Mouse (Mus musculus) Muller cell, postnatal 12 days (primary cell): ENCODE data around the gene Atp6v0a1.

ENCODE experiments used
- DNase-seq: peaks from one replicate; pipeline ENCODE4 v3.0.0-alpha.2; 2015; ENCODE audit errors: inconsistent ontology term

Atp6v0a1 gene

DNA sequence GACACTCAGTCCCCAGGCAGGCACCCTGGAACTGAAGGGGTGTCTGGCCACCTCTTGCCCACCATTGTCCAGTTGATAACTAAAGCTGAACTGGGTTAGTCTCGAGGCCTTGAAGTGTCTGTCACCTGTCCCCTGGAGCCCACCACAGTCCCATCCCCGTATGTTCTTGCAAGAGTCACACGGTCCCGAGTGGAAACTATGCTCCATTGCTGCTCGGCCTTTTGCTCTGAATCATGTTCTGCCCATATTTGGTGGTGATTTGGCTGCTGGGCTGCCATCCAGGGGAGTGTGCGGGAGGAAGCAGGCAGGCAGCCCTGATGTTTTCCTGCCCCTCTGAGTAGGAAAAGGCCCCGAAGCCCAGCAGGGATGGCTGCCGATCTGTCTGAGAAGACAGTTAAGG lies 50.9 kb downstream of the Atp6v0a1 start:
- peak; percentile 88 for DNase-seq

DNA sequence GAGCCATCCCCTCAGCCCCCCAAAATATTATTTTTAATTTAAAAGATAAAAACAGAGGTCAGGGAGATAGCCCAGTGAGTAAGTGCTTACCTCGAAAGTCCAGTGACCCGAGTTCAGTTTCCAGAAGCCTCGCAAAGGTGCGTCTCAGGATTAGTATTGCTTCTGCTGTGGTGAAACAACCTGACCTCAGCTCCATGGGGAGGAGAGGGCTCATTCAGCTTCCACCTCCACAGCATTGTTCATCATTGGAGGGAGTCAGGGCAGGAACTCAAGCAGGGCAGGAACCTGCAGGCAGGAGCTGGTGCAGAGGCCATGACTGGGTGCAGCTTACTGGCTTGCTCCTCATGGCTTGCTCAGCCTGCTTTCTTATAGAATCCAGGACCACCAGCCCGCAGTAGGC lies 51.8 kb downstream of the Atp6v0a1 start:
- no peak for DNase-seq

DNA sequence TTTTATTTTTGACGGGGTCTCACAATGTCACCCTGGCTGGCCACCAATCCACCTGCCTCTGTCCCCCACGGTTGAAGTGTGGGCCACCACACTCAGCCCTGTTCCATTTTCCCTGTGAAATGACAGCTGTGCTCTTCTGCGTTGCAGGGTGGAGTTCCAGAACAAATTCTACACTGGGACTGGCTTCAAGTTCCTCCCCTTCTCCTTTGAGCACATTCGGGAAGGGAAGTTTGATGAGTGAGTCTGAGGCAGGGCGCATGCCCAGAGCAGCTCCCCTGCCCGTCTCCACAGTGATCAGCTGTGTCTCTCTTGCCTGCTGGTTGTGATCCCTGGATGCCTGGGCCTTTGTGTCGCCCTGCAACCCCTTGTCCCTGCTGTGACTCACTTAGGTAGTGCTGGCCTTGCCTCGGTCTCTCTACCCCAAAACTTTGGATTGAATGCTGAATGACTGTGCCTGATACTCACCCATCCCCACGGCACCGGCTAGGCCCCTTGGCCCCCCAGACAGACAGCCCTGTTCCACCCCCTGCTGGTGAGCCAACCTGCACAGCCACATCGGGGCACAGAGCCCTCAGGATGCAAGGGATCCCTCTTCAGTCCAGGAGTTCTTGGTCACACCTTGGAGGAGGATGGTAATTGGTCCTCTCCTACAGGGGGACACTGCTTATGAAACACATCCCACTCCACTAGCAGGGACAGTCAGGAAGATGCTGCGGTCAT lies 53.1 kb downstream of the Atp6v0a1 start:
- peak; percentile 50 for DNase-seq

DNA sequence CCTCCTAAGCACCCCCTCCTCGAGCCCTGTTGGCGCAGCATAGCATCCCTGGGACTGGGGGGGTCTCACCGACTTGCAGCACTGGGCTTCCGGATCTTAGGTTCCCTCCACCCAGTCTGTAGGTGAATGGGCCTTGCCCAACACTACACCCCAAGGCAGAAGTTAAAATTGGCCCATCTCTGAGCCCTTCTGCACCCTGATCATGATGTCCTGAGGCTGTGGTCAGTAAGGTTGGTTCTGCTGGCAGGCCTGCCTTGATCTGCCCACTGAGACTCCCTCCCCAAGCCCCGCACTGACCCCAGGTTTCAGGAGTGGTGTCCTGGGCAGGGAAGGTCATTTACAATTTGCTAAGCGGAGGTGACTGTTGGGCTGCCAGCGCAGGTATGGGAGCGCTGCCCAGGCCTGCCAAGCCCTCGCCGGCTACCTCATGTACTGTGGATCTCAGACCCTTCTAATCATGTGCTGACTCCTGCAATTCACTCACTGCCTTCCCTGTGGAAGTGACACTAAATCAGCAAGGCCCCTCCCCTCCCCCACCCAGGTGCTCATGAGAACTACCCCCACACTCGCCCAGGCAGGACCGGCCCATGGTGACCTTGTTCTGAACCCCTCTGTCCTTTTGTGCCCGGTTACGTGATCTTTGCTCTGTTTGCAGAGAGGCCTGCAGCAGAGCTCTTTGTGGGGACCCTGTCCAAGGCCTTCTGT lies 53.9 kb downstream of the Atp6v0a1 start:
- DNase-seq, result no peak

DNA sequence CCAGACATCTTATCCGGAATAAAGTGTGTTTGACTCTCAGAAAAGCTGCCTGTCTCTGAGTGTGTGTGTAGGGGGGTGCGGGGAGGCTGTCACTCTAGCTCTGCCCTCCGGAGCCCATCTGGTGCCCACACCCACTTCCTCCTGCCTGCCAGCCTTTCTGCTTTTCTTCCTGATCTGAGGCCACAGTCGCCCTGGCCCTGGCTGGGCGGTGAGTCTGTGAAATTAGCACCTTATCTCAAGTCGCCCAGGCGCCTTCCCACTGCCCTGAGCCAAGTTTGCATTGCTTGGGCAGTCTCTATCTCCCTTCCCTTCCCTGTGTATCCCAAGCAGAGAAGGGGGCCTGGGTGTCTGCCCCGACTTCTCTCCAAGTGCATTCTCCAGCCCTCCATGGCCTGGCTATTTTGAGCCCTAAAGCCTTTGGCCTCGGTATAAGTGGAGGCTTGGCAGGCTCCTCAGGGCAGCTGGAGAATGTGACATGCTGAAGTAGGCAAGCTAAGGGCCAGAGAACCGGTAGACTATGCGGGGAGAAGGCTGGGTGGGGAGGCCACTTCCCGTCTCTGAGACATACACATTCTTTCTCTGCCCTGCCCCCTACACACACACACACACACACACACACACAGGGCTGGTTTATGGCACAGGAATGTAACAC lies 54.5 kb downstream of the Atp6v0a1 start:
- peak; percentile 67 for DNase-seq

DNA sequence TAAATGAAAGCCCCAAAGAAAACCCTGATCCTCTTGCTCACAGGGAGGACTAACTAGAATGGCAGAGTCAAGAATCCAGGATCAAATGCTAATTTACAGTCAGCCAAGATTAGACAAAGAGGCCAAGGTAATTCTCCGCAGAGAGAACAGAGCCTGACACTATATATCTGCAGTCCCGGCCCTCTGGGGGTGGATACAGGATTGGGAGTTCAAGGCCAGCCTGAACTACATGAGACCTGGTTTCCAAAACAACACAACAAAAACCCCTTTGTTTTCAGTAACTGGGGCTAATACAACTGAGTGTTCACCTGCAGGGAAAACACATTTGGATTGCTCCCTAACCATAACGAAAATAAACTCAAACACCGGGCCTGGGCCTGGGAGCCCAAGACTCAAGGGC lies 55.2 kb downstream of the Atp6v0a1 start:
- no peak for DNase-seq

DNA sequence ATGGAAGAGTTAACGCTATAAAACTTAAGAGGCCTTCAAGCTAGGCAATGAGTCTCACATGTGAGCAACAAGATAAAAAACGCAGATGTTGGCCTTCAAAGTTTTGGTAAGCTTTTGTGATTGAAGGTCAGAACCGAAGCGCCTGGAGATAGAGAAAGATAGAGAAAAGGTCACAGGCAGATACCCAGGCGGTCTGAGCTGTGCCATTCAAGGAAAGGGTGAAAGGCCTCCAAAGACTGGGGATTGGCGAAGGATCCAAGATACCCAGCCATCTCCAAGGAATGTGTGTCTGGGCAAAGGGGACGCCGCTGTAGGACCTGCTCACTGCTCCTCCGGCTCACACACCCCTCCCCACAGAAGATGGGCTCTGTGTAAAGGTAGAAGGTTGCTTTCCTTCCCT lies 55.8 kb downstream of the Atp6v0a1 start:
- no peak for DNase-seq

DNA sequence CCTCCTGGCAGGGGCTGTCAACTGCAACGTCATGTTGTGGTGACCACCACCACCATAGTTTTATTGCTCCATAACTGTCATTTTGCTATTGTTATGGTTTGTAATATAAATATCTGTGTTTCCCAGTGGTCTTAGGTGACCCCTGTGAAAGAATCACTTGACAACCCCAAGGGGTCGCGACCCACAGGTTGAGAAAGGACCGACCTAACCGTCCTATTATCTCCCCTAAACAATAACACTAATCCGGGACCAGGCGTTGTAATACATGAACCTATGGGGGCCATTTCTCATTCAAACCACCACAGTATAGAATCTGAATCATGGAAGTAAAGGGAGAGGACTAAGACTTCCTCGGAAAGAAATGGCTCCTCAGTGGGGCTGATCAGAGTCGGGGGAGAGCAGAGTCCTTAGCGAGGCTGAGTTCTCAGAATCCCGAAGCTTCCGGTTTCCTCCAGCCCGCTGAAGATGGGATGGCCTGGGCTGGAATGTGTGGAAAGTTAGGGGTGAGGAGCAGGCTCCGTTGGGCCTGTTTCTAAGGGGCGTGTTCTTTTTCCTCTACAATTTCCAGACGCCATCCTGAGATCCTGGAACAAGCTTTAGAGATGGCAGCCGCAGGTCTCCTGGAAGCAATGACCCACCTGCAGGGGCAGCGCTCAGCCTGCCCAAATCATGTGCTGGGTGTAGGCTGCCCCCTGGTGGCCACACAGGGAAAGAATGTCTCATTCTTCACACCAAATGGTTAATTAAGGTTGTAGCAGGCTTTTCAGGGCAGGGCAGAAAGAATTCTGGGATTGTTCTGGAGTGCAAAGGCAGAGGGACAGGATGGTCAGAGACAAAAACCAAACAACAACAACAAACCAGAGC lies 57.5 kb downstream of the Atp6v0a1 start:
- DNase-seq, result peak; percentile 83

DNA sequence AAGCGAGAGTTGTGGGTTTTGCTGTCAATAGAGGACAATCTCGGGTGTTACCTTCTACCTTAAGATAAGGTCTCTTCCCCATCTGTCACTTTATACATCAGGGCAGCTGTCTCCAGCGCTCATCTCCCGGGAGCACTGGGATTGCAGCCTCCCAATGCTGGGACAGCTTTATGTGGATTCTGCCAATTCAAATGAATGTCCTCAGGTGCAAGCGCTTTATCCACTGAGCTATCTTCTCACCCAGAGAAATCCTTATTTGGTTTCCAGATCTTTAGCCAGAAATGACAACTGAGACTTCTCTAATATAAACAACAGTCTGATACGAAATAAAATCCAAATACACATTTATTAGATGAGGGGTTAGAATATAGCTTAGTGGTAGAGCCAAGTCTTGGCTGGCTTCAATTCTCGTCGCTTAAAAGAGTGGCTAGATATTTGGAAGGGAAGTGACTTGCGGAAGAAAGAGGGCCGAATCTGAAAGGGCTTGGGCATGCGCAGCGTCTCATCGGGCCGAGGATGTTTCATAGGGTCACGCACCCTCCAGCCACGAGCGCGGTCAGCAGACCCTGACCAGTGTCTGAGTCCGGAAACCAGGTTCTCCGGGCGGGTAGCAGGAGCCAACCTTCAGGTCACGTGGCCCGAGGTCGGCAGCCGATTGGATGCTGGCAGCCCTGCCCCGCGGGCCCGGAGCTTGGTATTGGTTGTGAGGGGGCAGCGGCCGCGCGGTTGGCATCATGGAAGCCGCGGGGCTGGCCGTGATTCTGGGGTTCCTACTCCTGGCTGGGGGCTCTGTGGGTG lies 60.3 kb downstream of the Atp6v0a1 start, which contains the start of gene Naglu:
TSS of gene Naglu (plus strand) at position 622 of the 798 bp plus-strand sequence.
- peak; percentile 97 for DNase-seq

DNA sequence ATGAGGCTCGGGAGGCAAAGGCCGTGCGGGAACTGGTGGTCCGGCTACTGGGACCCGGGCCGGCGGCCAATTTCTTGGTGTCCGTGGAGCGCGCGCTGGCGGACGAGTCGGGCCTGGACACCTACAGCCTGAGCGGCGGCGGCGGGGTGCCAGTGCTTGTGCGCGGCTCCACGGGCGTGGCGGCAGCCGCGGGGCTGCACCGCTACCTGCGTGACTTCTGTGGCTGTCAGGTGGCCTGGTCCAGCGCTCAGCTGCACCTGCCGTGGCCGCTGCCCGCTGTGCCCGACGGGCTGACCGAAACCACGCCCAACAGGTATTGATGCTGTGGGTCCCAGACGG lies 60.9 kb downstream of the Atp6v0a1 start:
- no peak for DNase-seq

DNA sequence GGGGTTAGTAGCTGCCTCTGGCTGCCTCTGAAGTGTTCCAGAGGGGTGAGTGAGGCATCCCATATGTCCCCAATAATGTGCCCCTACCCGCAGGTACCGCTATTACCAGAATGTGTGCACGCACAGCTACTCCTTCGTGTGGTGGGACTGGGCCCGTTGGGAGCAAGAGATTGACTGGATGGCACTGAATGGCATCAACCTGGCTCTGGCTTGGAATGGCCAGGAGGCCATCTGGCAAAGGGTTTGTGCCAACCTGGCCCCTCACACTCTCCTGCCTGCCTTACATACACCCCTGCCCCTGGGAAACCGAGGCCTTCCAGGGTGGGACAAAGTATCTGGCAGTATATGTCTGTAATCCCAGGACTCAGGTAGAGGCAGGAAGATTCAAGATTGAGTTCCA lies 61.7 kb downstream of the Atp6v0a1 start:
- no peak for DNase-seq

DNA sequence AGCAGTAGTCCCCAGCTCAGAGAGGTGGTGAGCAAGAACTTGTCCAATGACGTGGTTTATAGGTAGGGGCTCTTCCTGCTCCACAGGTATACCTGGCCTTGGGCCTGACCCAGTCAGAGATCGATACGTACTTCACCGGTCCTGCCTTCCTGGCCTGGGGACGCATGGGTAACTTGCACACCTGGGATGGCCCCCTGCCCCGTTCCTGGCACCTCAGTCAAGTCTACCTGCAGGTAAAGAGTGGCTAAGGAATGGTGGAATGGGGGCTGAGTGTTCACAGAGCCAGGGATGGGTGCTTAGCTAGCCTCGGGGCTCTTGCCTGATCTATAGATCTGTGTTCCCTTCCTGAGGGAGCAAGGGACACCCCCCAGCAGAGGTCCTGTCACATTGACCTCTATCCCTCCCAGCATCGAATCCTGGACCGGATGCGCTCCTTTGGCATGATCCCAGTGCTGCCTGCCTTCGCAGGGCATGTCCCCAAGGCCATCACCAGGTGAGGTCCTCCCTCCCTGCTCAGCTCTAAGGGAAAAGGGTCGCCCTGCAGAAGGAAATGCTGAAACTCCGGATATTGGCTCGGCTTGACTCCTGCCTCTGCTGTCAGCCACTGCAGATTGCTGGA lies 62.7 kb downstream of the Atp6v0a1 start:
- no peak for DNase-seq

DNA sequence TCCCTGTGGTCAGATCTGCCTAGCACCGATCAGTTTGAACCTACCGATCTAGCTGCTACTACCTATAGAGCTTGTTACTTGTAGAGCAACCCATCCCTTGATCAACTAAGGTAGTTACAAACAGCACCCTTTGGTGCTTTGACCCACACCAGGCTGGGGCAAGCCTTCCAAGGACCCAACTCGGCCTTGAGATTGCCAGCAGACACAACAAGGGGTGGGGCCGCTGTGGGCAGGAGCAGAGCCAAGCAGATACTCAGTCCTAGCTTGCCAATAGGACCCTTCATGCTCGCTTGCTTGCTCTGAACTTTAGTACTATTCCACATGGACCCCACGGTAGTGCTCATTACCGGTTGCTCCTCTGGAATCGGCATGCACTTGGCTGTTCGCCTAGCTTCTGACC lies 68.9 kb downstream of the Atp6v0a1 start, which contains the start of gene Hsd17b1:
TSS of gene Hsd17b1 (plus strand) at position 291 of the 400 bp plus-strand sequence.
- DNase-seq, result no peak

DNA sequence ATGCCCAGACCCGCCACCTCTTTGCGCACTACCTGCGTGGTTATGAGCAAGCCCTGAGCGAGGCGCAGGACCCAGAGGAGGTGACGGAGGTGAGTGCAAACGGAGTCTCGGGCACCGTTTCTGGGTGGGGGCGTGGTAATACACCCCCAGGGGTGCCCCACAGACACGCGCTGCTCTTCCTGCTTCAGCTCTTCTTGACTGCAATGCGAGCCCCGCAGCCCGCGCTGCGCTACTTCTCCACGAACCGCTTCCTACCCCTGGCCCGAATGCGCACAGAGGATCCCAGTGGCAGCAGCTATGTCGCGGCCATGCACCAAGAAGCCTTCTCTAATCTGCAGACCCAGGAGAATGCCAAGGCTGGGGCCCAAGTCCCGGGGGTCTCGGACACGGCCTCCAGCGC lies 70.5 kb downstream of the Atp6v0a1 start:
- no peak for DNase-seq

DNA sequence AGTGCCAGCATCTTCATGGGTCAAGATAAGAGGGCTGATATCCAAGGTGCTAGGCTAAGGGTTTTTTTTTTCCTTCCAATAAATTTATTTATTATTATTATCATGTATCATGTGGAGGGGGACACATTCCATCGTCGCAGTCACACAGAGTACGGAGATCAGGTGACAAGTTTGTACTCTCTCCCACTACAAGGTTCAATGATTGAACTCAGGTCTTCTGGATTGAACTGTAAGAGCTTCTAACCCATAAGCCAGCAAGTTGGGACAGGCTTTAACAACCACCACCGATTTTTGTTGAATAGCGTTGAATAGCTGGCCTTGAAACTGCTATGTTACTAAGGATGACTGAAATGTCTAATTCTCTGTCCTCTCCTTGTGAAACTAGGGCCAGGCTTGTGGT lies 71.2 kb downstream of the Atp6v0a1 start:
- DNase-seq, result no peak

DNA sequence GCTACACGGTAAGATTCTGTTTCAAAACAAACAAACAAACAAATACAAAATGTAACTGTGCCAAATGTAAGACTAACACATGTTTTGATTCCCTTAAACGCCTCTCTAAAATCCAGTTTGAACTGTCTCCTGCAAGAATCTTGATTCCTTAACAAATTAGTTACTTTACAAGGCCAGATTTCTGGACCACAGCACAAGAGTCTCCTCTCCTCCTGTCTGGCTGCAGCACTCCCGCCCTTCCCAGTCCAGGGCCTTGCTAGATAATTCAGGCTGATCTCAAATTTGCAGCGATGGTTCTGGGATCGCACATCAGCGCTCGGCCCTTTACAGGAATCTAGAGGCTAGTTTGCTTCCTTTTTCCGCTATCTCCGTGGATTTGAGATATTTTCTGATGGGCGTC lies 72.4 kb downstream of the Atp6v0a1 start:
- no peak for DNase-seq

DNA sequence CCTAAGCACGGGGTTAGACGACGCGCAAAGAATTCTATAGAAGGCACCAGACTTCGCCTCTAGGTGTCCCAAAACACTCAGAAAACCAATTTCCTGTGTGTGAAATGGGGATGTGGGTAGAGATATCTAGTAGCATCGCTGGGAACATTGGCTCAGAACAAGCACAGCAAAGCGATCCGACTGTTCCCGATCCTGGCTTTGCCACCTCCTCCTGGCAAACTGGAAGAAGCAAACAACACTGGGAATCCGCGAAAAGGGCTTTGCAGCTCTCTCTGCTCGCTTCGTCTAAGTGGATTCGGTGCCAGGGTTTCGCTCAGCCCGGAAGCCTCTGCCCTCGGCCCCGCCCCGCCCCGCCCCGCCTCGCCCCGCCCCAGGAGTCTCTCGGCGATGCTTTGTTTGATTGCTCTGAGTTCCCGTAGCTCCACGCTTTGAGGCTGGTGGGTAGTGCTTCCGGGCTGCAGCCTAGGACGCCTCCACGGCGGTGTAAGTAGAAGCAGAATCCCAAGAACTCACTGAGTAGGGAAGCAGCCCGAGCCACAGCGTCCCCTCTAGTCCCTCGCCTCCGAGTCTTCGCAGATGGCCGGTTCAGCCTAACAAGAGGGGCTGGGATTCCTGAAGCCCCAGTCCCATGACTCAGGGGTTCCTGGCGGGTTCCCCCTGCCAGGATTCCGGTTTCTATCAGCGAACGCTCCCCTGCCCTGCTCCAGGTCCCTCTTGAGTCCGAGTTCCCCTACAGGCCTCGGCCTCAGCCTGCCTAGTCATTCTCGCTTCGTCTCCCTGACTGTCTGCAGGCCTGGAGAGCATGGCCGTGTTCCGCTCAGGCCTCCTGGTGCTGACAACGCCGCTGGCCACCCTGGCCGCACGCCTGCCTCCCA lies 73.2 kb downstream of the Atp6v0a1 start, which contains the start of gene Coasy:
TSS of gene Coasy (plus strand) at position 358 of the 875 bp plus-strand sequence.
- DNase-seq, result peak; percentile 95

DNA sequence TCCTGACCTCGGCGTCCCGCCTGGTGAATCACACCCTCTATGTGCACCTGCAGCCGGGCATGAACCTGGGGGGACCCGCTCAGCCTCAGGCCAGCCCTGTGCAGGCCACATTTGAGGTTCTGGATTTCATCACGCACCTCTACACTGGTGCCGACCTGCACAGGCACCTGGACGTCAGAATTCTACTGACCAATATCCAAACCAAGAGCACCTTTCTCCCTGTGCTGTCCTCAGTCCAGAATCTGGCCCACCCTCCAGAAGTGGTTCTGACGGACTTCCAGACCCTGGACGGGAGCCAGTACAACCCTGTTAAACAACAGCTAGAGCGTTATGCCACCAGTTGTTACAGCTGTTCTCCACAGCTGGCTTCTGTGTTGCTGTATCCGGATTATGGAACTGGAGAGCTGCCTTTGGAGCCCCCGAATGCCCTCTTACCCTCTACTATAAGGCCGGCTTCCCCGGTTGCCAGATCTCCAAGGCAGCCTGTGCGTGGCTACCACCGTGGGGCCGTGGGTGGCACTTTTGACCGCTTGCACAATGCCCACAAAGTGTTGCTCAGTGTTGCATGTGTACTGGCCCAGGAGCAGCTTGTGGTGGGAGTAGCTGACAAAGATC lies 73.9 kb downstream of the Atp6v0a1 start:
- DNase-seq, result no peak

DNA sequence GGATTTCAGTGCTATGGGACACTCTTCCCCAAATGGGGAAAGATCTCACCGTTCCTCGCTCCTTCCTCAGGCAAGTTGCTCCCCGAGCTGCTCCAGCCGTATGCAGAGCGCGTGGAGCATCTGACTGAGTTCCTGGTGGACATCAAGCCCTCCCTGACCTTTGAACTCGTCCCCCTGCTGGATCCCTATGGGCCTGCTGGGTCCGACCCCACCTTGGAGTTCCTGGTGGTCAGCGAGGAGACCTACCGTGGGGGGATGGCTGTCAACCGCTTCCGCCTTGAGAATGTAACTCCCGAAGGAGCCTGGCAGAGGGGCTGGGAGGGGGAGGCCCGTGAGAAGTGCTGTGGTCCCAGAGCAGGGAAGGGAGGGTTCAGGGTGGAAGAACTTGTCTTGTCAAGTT lies 75.0 kb downstream of the Atp6v0a1 start:
- DNase-seq, result no peak
